Mouse (Mus musculus): ENCODE measurements around the gene Gm7694.

DNA sequence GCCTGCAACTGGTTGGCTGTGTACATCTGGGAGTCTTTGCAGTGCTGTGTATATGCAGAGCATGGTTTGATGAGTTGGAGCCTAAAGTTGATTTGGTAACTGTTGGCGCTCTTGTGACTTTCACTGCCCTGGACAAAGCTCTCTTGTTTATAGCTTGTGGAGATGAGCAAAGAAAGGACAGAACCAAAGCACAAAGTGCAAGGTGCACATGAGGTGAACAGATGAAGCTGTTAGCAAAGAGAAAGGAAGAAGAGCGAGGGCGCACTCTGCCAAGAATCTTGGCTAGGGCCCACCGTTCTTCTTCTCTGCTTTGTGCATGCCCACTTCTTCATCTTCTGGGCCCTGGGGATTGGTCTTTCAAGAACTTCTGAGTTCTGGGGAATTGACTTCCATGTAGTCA is 37.8 kb upstream of the Gm7694 start:
- TF ChIP-seq CTCF (conservative IDR thresholded peaks at IDR 0.05; ENCODE audit: low read length) (no peak), NANOG (IDR thresholded peaks at IDR 0.05; ENCODE audit: borderline replicate concordance, low read length) (no peak), POU5F1 (IDR thresholded peaks at IDR 0.05; ENCODE audit: borderline replicate concordance, low read length) (no peak)
